Mouse (Mus musculus): ENCODE measurements around the gene Tuba1a.
"Not testable (repeated sequence)": the region's sequence is repeated elsewhere in the genome, so short reads cannot be mapped to it uniquely, and the experiment has no call there.

Gene Tuba1a

GRCm38 (mm10) chr15:98952063-98952455 is 1.4 kb downstream of the Tuba1a start:
- H3K36me3 ChIP-seq (ENCODE audit: insufficient read depth, low read length) = peaks cover 22% of the 10 kb centered on the region
- peak overlapping the region; percentile 92 for H3K4me3 ChIP-seq (replicated peaks; ENCODE audit: low read length)
- no peaks in the 10 kb centered on the region for H3K27me3 ChIP-seq (ENCODE audit: insufficient read depth, low read length)
- peaks cover 54% of the 10 kb centered on the region for H3K4me1 ChIP-seq (replicated peaks; ENCODE audit: low read depth, low read length)
- TF ChIP-seq NANOG (IDR thresholded peaks at IDR 0.05; ENCODE audit: borderline replicate concordance, low read length) = no peak
- TF ChIP-seq POU5F1 (IDR thresholded peaks at IDR 0.05; ENCODE audit: borderline replicate concordance, low read length) = no peak
- no peak for TF ChIP-seq CTCF (conservative IDR thresholded peaks at IDR 0.05; ENCODE audit: low read length)
- H3K9me3 ChIP-seq (ENCODE audit: low read length) = no peaks in the 10 kb centered on the region

DNA sequence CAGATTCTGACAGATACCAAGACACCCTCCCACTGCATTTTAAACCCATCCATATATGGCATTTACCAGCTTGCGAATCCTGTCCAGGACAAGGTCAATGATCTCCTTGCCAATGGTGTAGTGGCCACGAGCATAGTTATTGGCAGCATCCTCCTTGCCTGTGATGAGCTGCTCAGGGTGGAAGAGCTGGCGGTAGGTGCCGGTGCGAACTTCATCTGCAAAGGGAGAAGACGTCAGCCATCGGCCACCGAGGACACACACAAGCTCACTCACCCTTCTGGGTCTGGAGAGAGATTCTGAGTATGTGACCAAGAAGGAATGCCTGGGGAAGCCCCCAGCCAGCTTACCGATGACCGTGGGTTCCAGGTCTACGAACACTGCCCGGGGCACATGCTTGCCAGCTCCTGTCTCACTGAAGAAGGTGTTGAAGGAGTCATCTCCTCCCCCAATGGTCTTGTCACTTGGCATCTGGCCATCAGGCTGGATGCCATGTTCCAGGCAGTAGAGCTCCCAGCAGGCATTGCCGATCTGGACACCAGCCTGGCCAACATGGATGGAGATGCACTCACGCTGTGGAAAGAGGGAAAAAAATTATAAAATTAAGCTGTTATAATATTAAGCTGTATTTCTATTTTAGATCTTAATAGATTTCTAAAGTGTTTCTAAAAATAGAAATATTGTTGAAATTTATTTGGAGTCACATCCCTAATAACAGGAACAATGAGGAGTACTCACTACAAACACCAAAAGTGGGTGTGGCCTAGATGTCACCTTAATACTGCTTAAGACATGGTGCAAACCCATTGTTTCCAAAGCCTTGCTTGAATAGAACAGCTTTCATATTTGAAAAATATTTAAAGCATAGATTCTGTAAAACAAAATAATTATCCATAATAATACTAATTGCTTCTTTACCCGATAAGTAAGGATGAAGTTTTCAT is 2.1 kb downstream of the Tuba1a start:
- not testable (repeated sequence) for H3K27me3 ChIP-seq (ENCODE audit: insufficient read depth, low read length); H3K9me3 ChIP-seq (ENCODE audit: low read length)
- Histone ChIP-seq H3K4me1 (replicated peaks; ENCODE audit: low read depth, low read length) (peaks cover 55% of the 10 kb centered on the region), H3K4me3 (replicated peaks; ENCODE audit: low read length) (peak overlapping the region; percentile 92), H3K36me3 (ENCODE audit: insufficient read depth, low read length) (peaks cover 22% of the 10 kb centered on the region)

- no peak for TF ChIP-seq NANOG (IDR thresholded peaks at IDR 0.05; ENCODE audit: borderline replicate concordance, low read length)
- TF ChIP-seq POU5F1 (IDR thresholded peaks at IDR 0.05; ENCODE audit: borderline replicate concordance, low read length) = no peak
- TF ChIP-seq CTCF (conservative IDR thresholded peaks at IDR 0.05; ENCODE audit: low read length) = no peak
- H3K27me3 ChIP-seq (ENCODE audit: insufficient read depth, low read length) = no peaks in the 10 kb centered on the region
- H3K36me3 ChIP-seq (ENCODE audit: insufficient read depth, low read length) = peaks cover 22% of the 10 kb centered on the region
- peaks cover 56% of the 10 kb centered on the region for H3K4me1 ChIP-seq (replicated peaks; ENCODE audit: low read depth, low read length)
- no peak overlapping the region for H3K4me3 ChIP-seq (replicated peaks; ENCODE audit: low read length)
- no peaks in the 10 kb centered on the region for H3K9me3 ChIP-seq (ENCODE audit: low read length)
These were observed 4.0 kb downstream of the Tuba1a start for GRCm38 (mm10) chr15:98949607-98949892.

GRCm38 (mm10) chr15:98948857-98949606 is 4.5 kb downstream of the Tuba1a start:
- TF ChIP-seq CTCF (conservative IDR thresholded peaks at IDR 0.05; ENCODE audit: low read length) (no peak), NANOG (IDR thresholded peaks at IDR 0.05; ENCODE audit: borderline replicate concordance, low read length) (no peak), POU5F1 (IDR thresholded peaks at IDR 0.05; ENCODE audit: borderline replicate concordance, low read length) (no peak)
- H3K36me3 ChIP-seq (ENCODE audit: insufficient read depth, low read length) = peaks cover 22% of the 10 kb centered on the region
- no peaks in the 10 kb centered on the region for H3K9me3 ChIP-seq (ENCODE audit: low read length)
- no peak overlapping the region for H3K4me3 ChIP-seq (replicated peaks; ENCODE audit: low read length)
- H3K4me1 ChIP-seq (replicated peaks; ENCODE audit: low read depth, low read length) = peaks cover 56% of the 10 kb centered on the region
- no peaks in the 10 kb centered on the region for H3K27me3 ChIP-seq (ENCODE audit: insufficient read depth, low read length)

DNA sequence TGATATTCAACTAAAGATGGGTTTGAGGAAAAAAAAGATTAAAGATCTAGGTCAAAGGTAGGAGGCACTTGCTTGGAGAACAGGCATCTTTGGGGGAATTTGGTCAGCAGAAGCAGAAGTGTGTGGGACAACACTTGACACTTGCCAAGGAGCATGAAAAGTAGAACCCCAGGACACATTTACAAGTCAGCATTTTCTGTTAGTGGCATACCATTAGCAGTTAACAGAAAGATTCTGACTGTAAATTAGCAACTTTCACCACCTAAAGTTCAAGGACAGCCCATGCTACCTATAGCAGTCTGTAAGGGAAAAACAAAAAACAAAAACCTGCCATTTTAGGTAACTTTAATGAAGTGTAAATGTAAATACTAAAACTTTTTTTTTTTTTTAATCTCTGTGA is 5.1 kb downstream of the Tuba1a start:
- Histone ChIP-seq H3K36me3 (ENCODE audit: insufficient read depth, low read length) (peaks cover 22% of the 10 kb centered on the region), H3K27me3 (ENCODE audit: insufficient read depth, low read length) (no peaks in the 10 kb centered on the region), H3K4me1 (replicated peaks; ENCODE audit: low read depth, low read length) (peaks cover 59% of the 10 kb centered on the region), H3K4me3 (replicated peaks; ENCODE audit: low read length) (no peak overlapping the region), H3K9me3 (ENCODE audit: low read length) (no peaks in the 10 kb centered on the region)
- TF ChIP-seq POU5F1 (IDR thresholded peaks at IDR 0.05; ENCODE audit: borderline replicate concordance, low read length) (no peak), NANOG (IDR thresholded peaks at IDR 0.05; ENCODE audit: borderline replicate concordance, low read length) (no peak), CTCF (conservative IDR thresholded peaks at IDR 0.05; ENCODE audit: low read length) (no peak)

GRCm38 (mm10) chr15:98947884-98948283 is 5.6 kb downstream of the Tuba1a start:
- TF ChIP-seq CTCF (conservative IDR thresholded peaks at IDR 0.05; ENCODE audit: low read length) (no peak), POU5F1 (IDR thresholded peaks at IDR 0.05; ENCODE audit: borderline replicate concordance, low read length) (no peak), NANOG (IDR thresholded peaks at IDR 0.05; ENCODE audit: borderline replicate concordance, low read length) (no peak)

DNA sequence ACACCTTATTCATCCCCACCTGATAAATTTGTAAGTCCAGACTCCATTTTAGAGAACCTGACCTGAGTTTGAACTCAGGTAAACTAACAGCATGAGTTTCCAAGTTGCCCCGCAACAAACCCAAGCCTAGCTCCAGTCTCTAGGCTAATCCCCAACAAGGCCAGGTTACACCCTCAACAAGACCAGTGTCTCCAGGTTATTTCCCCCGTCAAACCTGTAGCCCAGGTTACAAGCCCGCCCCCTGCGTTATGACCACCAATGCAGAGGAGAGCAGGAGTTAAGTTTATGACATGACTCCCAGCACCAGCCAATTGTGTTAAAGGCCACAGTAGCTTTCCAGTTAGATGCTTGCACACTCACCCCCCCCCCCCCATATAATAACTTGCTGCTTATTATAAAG is 10.4 kb downstream of the Tuba1a start:
- Histone ChIP-seq H3K27me3 (ENCODE audit: insufficient read depth, low read length) (no peaks in the 10 kb centered on the region), H3K4me1 (replicated peaks; ENCODE audit: low read depth, low read length) (peaks cover 48% of the 10 kb centered on the region), H3K36me3 (ENCODE audit: insufficient read depth, low read length) (peaks cover 14% of the 10 kb centered on the region), H3K9me3 (ENCODE audit: low read length) (no peaks in the 10 kb centered on the region), H3K4me3 (replicated peaks; ENCODE audit: low read length) (no peak overlapping the region)
- TF ChIP-seq CTCF (conservative IDR thresholded peaks at IDR 0.05; ENCODE audit: low read length) (no peak), NANOG (IDR thresholded peaks at IDR 0.05; ENCODE audit: borderline replicate concordance, low read length) (no peak), POU5F1 (IDR thresholded peaks at IDR 0.05; ENCODE audit: borderline replicate concordance, low read length) (no peak)

More at GRCm38 (mm10) chr15:98947884-98948283, 5.6 kb downstream of the Tuba1a start:
- Histone ChIP-seq H3K36me3 (ENCODE audit: insufficient read depth, low read length) (peaks cover 22% of the 10 kb centered on the region), H3K9me3 (ENCODE audit: low read length) (no peaks in the 10 kb centered on the region), H3K27me3 (ENCODE audit: insufficient read depth, low read length) (no peaks in the 10 kb centered on the region), H3K4me1 (replicated peaks; ENCODE audit: low read depth, low read length) (peaks cover 63% of the 10 kb centered on the region), H3K4me3 (replicated peaks; ENCODE audit: low read length) (no peak overlapping the region)

- TF ChIP-seq NANOG (IDR thresholded peaks at IDR 0.05; ENCODE audit: borderline replicate concordance, low read length) = no peak
- no peak for TF ChIP-seq CTCF (conservative IDR thresholded peaks at IDR 0.05; ENCODE audit: low read length)
- TF ChIP-seq POU5F1 (IDR thresholded peaks at IDR 0.05; ENCODE audit: borderline replicate concordance, low read length) = no peak
- peaks cover 16% of the 10 kb centered on the region for H3K36me3 ChIP-seq (ENCODE audit: insufficient read depth, low read length)
These were observed 11.4 kb downstream of the Tuba1a start for GRCm38 (mm10) chr15:98942081-98942480.

More at GRCm38 (mm10) chr15:98942081-98942480, 11.4 kb downstream of the Tuba1a start:
- Histone ChIP-seq H3K4me1 (replicated peaks; ENCODE audit: low read depth, low read length) (peaks cover 41% of the 10 kb centered on the region), H3K4me3 (replicated peaks; ENCODE audit: low read length) (no peak overlapping the region), H3K9me3 (ENCODE audit: low read length) (no peaks in the 10 kb centered on the region), H3K27me3 (ENCODE audit: insufficient read depth, low read length) (no peaks in the 10 kb centered on the region)
